Mouse (Mus musculus) 3T3-L1 (cell line): ENCODE data around the gene Gm49321.

Experiments
- DNase-seq: peaks from one replicate; pipeline ENCODE4 v3.0.0-alpha.2; 2015; ENCODE audit warnings: low read depth, low spot score

The Gm49321 gene

DNA sequence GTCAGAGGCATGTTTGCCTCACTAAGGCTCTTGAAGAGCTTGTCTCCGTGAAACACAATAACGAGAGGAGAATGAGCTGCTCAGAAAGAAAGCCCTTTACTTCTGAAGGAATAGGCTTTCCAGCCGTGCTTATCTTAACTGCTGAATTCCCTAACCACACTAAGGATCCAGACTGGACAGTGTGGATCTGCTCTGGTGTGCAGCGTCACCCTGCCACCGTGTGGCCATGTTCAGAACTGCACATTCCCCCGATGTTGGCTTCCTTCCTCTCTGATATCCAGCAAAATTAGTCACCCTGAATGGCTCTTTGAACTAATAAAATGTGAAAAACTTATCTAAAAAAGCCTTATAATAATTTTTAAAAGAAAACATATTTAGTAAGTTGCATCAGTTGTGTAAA, 76.3 kb downstream of the Gm49321 start:
- DNase-seq = peak; percentile 88

DNA sequence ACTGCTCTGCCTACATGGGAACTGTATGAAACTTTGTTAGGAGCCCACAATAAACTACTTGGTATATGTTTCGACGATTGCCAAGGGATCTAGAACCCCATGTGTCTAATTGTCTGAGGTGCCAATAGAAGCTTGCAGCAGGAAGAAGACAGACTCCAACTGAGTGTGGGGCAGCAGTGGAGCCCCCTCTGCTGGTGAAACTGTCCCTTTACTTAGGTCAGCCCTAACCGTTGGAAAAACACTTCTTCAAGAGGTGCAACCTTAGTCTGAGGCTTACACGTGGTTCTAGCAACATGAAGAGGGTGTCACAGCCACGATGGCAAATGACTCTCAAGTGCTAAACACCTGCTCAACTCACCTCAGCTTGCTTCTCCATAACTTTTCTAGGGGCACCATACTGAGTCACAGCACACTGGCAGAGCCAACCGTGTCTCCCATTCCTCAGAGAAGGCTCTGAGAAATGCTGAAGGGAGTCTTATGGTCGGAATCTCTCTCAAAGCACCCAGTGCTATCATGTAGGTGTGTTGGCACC, 77.4 kb downstream of the Gm49321 start:
- DNase-seq = peak; percentile 78

DNA sequence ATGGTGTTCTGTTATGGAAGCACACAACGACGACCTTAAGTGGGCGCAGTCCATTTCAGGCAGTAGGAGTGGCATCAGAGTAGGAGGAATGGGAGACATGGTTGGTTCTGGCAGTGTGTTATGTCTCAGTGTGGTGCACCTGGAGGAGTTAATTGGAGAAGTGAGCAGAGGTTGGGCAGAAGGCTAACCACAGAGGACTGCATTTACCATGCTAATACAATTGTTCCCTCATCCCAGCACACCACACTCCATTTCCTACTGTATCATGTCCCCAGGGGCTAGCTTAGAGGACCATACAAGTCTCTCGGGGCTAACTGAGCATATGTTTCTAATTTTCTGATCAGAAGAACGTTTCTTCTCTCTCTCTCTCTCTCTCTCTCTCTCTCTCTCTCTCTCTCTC, 78.0 kb downstream of the Gm49321 start:
- no peak for DNase-seq
